Mouse (Mus musculus) kidney, postnatal 0 days (tissue): ENCODE data around the gene Ptrh2. TPM values are rescaled to one million over a fixed set of nuclear protein-coding genes. Genes with fewer than 3 reads are reported as not detected.

ENCODE experiments used
- ATAC-seq: fragments of 200-750 bp; cut with Nextera tagmentation; replicated peaks from 2 replicates; pipeline ENCODE4 v1.8.0; 2017; ENCODE audit warnings: low read depth, moderate number of reproducible peaks, moderate TSS enrichment, moderate library complexity; ENCODE audit not compliant: low FRiP score
- DNase-seq: peaks from one replicate; pipeline ENCODE4 v3.0.0-alpha.2; 2016; ENCODE audit warnings: low spot score
- H3K27ac ChIP-seq: fragments of 300-500 bp; sonication (generic); 2 replicates; pipeline ENCODE4 v1.5.1; 2014; ENCODE audit warnings: mild to moderate bottlenecking
- H3K27me3 ChIP-seq: fragments of 300-500 bp; sonication (generic); 2 replicates; pipeline ENCODE4 v1.6.1; 2014; ENCODE audit warnings: low read length, mixed read lengths; ENCODE audit not compliant: insufficient read depth
- H3K36me3 ChIP-seq: fragments of 300-500 bp; sonication (generic); 2 replicates; pipeline ENCODE4 v1.6.1; 2014; ENCODE audit warnings: low read length, mixed read lengths; ENCODE audit not compliant: insufficient read depth
- H3K4me1 ChIP-seq: fragments of 300-500 bp; sonication (generic); replicated peaks from 2 replicates; pipeline ENCODE4 v1.6.1; 2014; ENCODE audit warnings: antibody characterized with exemption, low read length, mixed read lengths; ENCODE audit not compliant: insufficient read depth
- H3K4me2 ChIP-seq: fragments of 300-500 bp; sonication (generic); 2 replicates; pipeline ENCODE4 v1.6.1; 2014; ENCODE audit warnings: mild to moderate bottlenecking, low read length, moderate library complexity, mixed read lengths
- H3K4me3 ChIP-seq: fragments of 300-500 bp; sonication (generic); replicated peaks from 2 replicates; pipeline ENCODE4 v1.5.1; 2014; ENCODE audit warnings: low read depth, low read length
- H3K9ac ChIP-seq: fragments of 300-500 bp; sonication (generic); 2 replicates; pipeline ENCODE4 v1.6.1; 2014; ENCODE audit warnings: low read depth, low read length
- H3K9me3 ChIP-seq: fragments of 300-500 bp; sonication (generic); replicated peaks from 2 replicates; pipeline ENCODE4 v1.6.1; 2016; ENCODE audit warnings: low read length, inconsistent platforms, mixed read lengths
- CTCF ChIP-seq: IDR thresholded peaks from 2 replicates; pipeline ENCODE4 v1.5.1; 2016; ENCODE audit warnings: antibody characterized with exemption, low read depth, mild to moderate bottlenecking, moderate library complexity
- WGBS: fragments of 180-500 bp; shearing (Covaris S2); extraction: QIAGEN DNeasy Blood & Tissue Kit; methylation state at CpG from one replicate; pipeline ENCODE4 v1.1.7; 2014; 5-methylcytosine and 5-hydroxymethylcytosine counted together
- polyA plus RNA-seq: library from polyadenylated mRNA; unstranded; fragments of >200 nt; fragmentation: Nextera tagmentation; extraction: Ambion mirVana; gene quantifications from 2 replicates; pipeline ENCODE4 v1.2.1, GENCODE M21; 2015

Ptrh2 gene
- 28.6 and 31.2 TPM in 2 replicates for polyA plus RNA-seq

DNA sequence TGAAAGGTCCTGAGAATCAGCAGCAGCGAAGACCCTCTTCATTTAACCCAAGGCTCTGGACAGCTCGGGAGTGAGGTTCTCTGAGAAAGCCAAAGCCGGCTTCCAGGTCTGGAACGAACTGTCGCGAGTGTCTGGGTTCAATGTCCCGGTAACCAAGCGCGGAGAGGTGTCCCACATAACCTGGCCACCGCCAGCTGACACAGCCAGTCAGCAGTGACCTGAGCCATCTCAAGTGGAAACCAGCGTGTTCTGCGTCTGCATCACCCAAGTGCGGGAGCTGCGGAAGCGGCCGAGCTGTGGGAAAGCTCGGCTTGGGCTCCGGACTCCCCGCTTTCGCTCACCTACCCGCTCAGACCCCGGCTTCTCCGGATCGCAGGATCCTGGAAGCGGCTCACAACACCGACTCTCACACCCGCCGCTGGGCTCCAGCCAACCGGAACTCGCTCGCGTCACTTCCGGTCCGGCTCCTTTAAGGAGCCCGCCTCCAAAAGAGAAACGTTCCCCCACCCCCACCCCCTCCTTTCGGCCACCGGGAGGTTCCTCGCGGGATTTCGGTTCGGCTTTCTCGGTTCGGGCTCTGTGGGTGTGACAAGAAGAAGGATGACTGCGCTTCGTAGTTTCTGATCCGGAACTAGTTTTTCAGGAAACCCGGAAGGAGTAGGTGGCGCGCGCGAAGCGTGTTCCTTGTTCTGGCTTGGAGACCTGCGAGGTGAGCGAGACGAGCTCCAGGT, at the start of gene Ptrh2, which contains the start of gene Vmp1:
TSS of gene Ptrh2 (plus strand) at position 591 of the 731 bp plus-strand sequence.
TSS of gene Vmp1 (minus strand) at position 442 of the 731 bp plus-strand sequence.
- H3K27ac ChIP-seq, result peak within 1 kb of the TSS; percentile 83
- WGBS, result under 1% methylated on average over 56 of the region's 56 CpGs
- H3K9me3 ChIP-seq, result no peaks in the 10 kb centered on the region
- H3K4me3 ChIP-seq, result peak within 1 kb of the TSS; percentile 57
- peak; percentile 92 for ATAC-seq
- TF ChIP-seq CTCF, result no peak
- H3K9ac ChIP-seq, result peak within 1 kb of the TSS; percentile 66
- no peaks in the 10 kb centered on the region for H3K27me3 ChIP-seq
- H3K4me2 ChIP-seq, result peak within 1 kb of the TSS; percentile 79
- H3K4me1 ChIP-seq, result peaks cover 13% of the 10 kb centered on the region; the same call in 1 of the 2 replicates
- DNase-seq, result peak; percentile 98
- no peaks in the 10 kb centered on the region for H3K36me3 ChIP-seq

DNA sequence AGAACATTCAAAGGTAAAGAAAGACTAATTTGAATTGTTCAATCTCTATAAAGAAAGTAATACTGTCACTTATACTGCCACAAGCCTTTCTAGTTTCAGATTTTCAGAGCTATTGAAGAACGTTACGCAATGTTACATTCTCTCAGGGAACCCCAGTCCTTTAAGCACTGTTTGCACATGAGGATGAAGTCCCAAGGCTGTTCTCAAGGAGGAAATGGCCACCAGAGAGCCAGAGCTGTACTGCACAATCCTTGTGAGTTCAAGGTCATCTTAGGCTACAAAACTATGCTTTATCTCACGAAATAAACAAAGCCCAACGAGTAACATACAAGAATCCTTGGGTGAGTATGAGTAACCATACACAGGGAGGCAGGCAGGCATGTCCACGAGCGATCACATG, 49.4 kb upstream of the Ptrh2 start:
- ATAC-seq (no peak), DNase-seq (no peak)
- Histone ChIP-seq H3K4me1 (no peaks in the 10 kb centered on the region), H3K4me3 (no peak overlapping the region), H3K27me3 (no peaks in the 10 kb centered on the region), H3K36me3 (peaks cover 3% of the 10 kb centered on the region; the same call in 1 of the 2 replicates), H3K9me3 (no peaks in the 10 kb centered on the region), H3K9ac (no peak overlapping the region), H3K27ac (no peak overlapping the region), H3K4me2 (no peak overlapping the region)
- no peak for TF ChIP-seq CTCF
- WGBS, result 90% methylated on average over 6 of the region's 6 CpGs

DNA sequence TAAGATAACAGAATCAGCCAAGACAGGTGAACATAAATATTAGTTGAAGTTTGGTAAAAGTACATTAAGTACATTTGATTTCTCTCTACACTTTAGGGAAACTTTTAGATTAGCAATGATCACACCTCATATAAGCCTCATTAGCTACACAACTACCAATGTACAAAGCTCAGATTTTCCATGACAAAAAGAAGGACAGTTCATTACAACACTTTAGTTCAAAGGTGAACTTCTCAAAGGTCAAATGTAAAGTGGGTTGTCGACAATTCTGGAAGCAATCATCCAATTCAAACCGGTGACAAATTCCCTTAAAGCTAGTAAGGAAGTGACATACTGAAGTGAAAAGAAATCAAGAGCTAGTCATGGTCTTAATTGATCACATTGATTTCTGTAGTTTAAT, 46.1 kb upstream of the Ptrh2 start:
- H3K9ac ChIP-seq, result no peak overlapping the region
- 62% methylated on average over 2 of the region's 2 CpGs for WGBS
- H3K4me3 ChIP-seq, result no peak overlapping the region
- ATAC-seq (no peak), DNase-seq (no peak)
- no peak overlapping the region for H3K27ac ChIP-seq
- H3K9me3 ChIP-seq, result no peaks in the 10 kb centered on the region
- no peak overlapping the region for H3K4me2 ChIP-seq
- no peaks in the 10 kb centered on the region for H3K27me3 ChIP-seq
- no peaks in the 10 kb centered on the region for H3K4me1 ChIP-seq
- TF ChIP-seq CTCF, result no peak
- peaks cover 7% of the 10 kb centered on the region; the same call in 1 of the 2 replicates for H3K36me3 ChIP-seq

DNA sequence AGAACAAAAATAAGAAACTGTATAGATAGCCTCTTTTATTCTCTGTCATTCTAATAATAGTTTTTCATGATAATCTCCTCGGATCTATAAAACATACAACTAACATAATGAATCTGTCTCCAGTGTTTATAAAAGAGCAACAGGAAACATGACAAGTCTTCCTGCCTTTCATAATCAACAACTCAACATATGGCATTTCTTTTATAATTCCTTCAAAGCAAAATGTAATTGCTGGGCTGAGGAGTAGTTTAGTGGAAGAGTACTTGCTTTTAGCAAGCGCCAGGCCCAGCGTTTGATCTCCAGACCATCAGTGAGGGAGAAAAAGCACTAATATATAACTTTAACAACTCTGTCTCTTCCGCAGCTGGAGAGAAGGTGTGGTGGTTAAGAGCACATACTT, 42.1 kb upstream of the Ptrh2 start:
- no peak for TF ChIP-seq CTCF
- H3K9me3 ChIP-seq, result no peaks in the 10 kb centered on the region
- H3K27me3 ChIP-seq, result no peaks in the 10 kb centered on the region
- 47% methylated on average over 4 of the region's 4 CpGs for WGBS
- DNase-seq, result peak; percentile 47
- ATAC-seq, result no peak
- H3K4me1 ChIP-seq, result 0 out of 2 replicates have a peak, but pooled peaks cover 3% of the 10 kb centered on the region
- no peak overlapping the region for H3K27ac ChIP-seq
- no peak overlapping the region for H3K4me2 ChIP-seq
- peaks cover 13% of the 10 kb centered on the region for H3K36me3 ChIP-seq
- no peak overlapping the region for H3K4me3 ChIP-seq
- no peak overlapping the region for H3K9ac ChIP-seq

DNA sequence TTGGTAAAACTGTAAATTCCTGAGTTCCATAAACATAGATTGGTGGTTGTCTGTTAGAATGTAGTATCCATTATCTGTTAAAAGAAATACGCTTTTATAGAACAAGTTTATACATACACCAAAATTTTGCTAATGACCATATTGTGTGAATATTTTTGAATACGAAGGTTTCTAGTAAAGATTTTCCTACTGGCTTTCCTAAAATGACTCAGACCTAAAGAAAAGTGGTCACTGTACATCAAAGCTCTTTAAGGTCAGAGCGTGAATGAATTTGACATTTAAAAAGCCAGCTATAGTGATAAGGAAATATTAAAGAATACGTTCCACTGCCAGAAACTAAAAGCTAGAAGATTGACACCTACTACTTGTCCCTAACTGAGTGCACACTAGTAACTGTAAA, 39.2 kb upstream of the Ptrh2 start:
- DNase-seq (no peak), ATAC-seq (no peak)
- no peak for TF ChIP-seq CTCF
- Histone ChIP-seq H3K27me3 (no peaks in the 10 kb centered on the region), H3K4me2 (no peak overlapping the region), H3K4me1 (0 out of 2 replicates have a peak, but pooled peaks cover 3% of the 10 kb centered on the region), H3K4me3 (no peak overlapping the region), H3K9me3 (no peaks in the 10 kb centered on the region), H3K27ac (no peak overlapping the region), H3K9ac (no peak overlapping the region), H3K36me3 (peaks cover 13% of the 10 kb centered on the region)
- 89% methylated on average over 4 of the region's 4 CpGs for WGBS

DNA sequence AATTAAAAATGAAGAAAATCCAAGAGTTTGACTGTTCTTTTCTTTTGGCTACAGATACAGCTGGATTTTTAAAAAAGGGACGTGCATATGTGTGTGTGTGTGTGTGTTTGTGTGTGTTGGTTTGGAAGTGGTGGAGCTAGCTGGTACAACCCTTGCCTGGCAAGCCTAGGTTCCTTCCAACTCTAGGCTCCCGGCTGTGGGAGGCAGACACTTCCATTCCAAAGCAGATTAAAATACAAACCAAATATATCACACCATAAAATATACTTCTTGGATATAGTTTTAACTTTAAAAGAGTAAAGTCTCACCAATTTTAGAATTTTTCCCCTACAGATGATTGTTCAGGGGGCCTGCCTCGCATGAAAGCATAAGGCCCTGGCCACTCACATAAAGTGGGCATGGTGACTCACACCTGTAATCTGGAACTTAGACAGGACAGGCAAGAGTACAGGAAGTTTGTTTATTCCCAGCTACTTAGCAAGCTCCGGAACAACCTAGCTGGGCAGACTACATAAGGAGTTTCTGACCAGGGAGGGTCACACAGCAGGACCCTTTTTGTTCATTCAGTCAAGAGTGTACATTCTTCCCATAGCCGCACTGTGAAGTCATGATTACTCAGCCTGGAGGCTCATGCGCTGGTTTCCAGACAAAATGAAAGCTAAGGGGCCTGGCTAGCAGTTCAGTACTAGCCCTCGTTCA, 37.5 kb upstream of the Ptrh2 start:
- Histone ChIP-seq H3K4me1 (0 out of 2 replicates have a peak, but pooled peaks cover 3% of the 10 kb centered on the region), H3K36me3 (peaks cover 13% of the 10 kb centered on the region), H3K9ac (no peak overlapping the region), H3K27me3 (no peaks in the 10 kb centered on the region), H3K4me2 (no peak overlapping the region), H3K27ac (peak overlapping the region; percentile 52), H3K4me3 (no peak overlapping the region), H3K9me3 (no peaks in the 10 kb centered on the region)
- WGBS, result 68% methylated on average over 7 of the region's 7 CpGs
- TF ChIP-seq CTCF, result no peak
- DNase-seq, result peak; percentile 30
- ATAC-seq, result no peak
